In genomic region chr4:57812916-57813575, GRCm38 (mm10) we compare ENCODE assay signal across 9 mouse cellular contexts.
DNase-seq lines count a peak whose midpoint lies in the region; ATAC-seq and TF ChIP-seq lines count a peak whose summit lies in the region.
"Had no signal": no experiment of that assay in that cellular context is flagged by ENCODE, and none has a peak within 500 bp of the region (broad histone marks: within the 10 kb centered on the region; RNA-seq: fewer than 3 reads in every experiment).

No protein-coding gene starts in this region.

- peak; percentile 18 for DNase-seq in gastrocnemius, postnatal 10 days
- DNase-seq in gastrocnemius, postnatal 36 days: no peak
- peak; percentile 51 for DNase-seq in MEL (ENCODE audit: low read depth, low spot score)
- peak; percentile 77 for DNase-seq in heart, postnatal 0 days (ENCODE audit: low spot score)
- peak; percentile 19 for DNase-seq in limb, embryonic 14.5 days (ENCODE audit: low spot score)
- no peak for DNase-seq in layer of hippocampus, adult 11-12 months (ENCODE audit: low spot score)
- DNase-seq in urinary bladder, adult 2 months (ENCODE audit: low spot score): no peak

- no peak for TF ChIP-seq EP300 in MEL (IDR thresholded peaks at IDR 0.05; ENCODE audit: low read depth in 1 of 2, low read length in 2 of 2)
- TF ChIP-seq EP300 in heart, postnatal 0 days (IDR thresholded peaks at IDR 0.05; ENCODE audit: low read depth): no peak

- H3K79me2 ChIP-seq in MEL (ENCODE audit: control insufficient read depth, insufficient read depth, low read length, poor library complexity): no peaks in the 10 kb centered on the region

- H3K9me3 ChIP-seq in MEL (replicated peaks; ENCODE audit: insufficient read depth, low read length): no peaks in the 10 kb centered on the region
- no peaks in the 10 kb centered on the region for H3K9me3 ChIP-seq in heart, postnatal 0 days (replicated peaks; ENCODE audit: control insufficient read depth, low read length)
- no peaks in the 10 kb centered on the region for H3K9me3 ChIP-seq in limb, embryonic 14.5 days (ENCODE audit: control insufficient read depth, low read length)
- no peaks in the 10 kb centered on the region for H3K9me3 ChIP-seq in stomach, embryonic 16.5 days (replicated peaks; ENCODE audit: control insufficient read depth, low read length)

- H3K27me3 ChIP-seq in MEL (ENCODE audit: control insufficient read depth in 1 of 2, insufficient read depth in 2 of 2, low read length in 2 of 2): no peaks in the 10 kb centered on the region
- H3K27me3 ChIP-seq in heart, postnatal 0 days (ENCODE audit: control insufficient read depth, insufficient read depth, low read length): no peaks in the 10 kb centered on the region
- no peaks in the 10 kb centered on the region for H3K27me3 ChIP-seq in limb, embryonic 14.5 days (ENCODE audit: control insufficient read depth, insufficient read depth, low read length)
- H3K27me3 ChIP-seq in stomach, embryonic 16.5 days (ENCODE audit: control insufficient read depth, insufficient read depth, low read length): no peaks in the 10 kb centered on the region

- no peak for TF ChIP-seq CTCF in MEL (IDR thresholded peaks at IDR 0.05 in 2 of 3, conservative IDR thresholded peaks at IDR 0.05 in 1 of 3; ENCODE audit: control insufficient read depth in 1 of 3, insufficient read depth in 1 of 3, low read depth in 2 of 3, low read length in 3 of 3, poor library complexity in 1 of 3, severe bottlenecking in 1 of 3)
- no peak for TF ChIP-seq CTCF in heart, postnatal 0 days (IDR thresholded peaks at IDR 0.05; ENCODE audit: low read depth)

- 12% methylated on average over 7 of the region's 7 CpGs for WGBS in heart, postnatal 0 days
- 33% methylated on average over 7 of the region's 7 CpGs for WGBS in limb, embryonic 14.5 days
- 29% methylated on average over 7 of the region's 7 CpGs for WGBS in stomach, embryonic 16.5 days

- TF ChIP-seq RAD21 in MEL (IDR thresholded peaks at IDR 0.05; ENCODE audit: low read depth, low read length): no peak

- peak overlapping the region; percentile 39 for H3K9ac ChIP-seq in MEL (ENCODE audit: control insufficient read depth, low read depth, low read length, poor library complexity, severe bottlenecking)
- H3K9ac ChIP-seq in heart, postnatal 0 days (replicated peaks; ENCODE audit: low read depth, low read length): no peak overlapping the region
- no peak overlapping the region for H3K9ac ChIP-seq in limb, embryonic 14.5 days (ENCODE audit: low read depth, low read length, severe bottlenecking)
- no peak overlapping the region for H3K9ac ChIP-seq in stomach, embryonic 16.5 days (ENCODE audit: low read length)

- intact Hi-C loops in gastrocnemius, postnatal 36 days (cut with DNase I): no loop called here

- peak overlapping the region; percentile 50 for H3K27ac ChIP-seq in MEL (ENCODE audit: control insufficient read depth, low read depth, low read length)
- H3K27ac ChIP-seq in heart, postnatal 0 days (ENCODE audit: low read depth): peak overlapping the region; percentile 79
- peak overlapping the region; percentile 63; the same call in 1 of the 2 replicates for H3K27ac ChIP-seq in limb, embryonic 14.5 days (replicated peaks; ENCODE audit: low read depth, low read length)
- H3K27ac ChIP-seq in stomach, embryonic 16.5 days (ENCODE audit: low read length): peak overlapping the region; percentile 55

- H3K4me1 ChIP-seq in MEL (ENCODE audit: control insufficient read depth in 1 of 2, insufficient read depth in 2 of 2, low read length in 2 of 2): peaks cover 0 to 12% of the 10 kb centered on the region in 2 experiments; a peak in 2 of 4 replicates
- H3K4me1 ChIP-seq in heart, postnatal 0 days (ENCODE audit: control insufficient read depth, insufficient read depth): peaks cover 26% of the 10 kb centered on the region
- H3K4me1 ChIP-seq in limb, embryonic 14.5 days (ENCODE audit: control insufficient read depth, insufficient read depth, low read length): 0 out of 2 replicates have a peak, but pooled peaks cover 3% of the 10 kb centered on the region
- H3K4me1 ChIP-seq in stomach, embryonic 16.5 days (ENCODE audit: control insufficient read depth, insufficient read depth, low read length): no peaks in the 10 kb centered on the region; the same call in 1 of the 2 replicates

- no peak overlapping the region for H3K4me3 ChIP-seq in MEL (ENCODE audit: control insufficient read depth in 1 of 2, insufficient read depth in 1 of 2, low read depth in 2 of 2, low read length in 2 of 2)
- H3K4me3 ChIP-seq in heart, postnatal 0 days (ENCODE audit: low read depth, low read length): no peak overlapping the region
- H3K4me3 ChIP-seq in limb, embryonic 14.5 days (replicated peaks; ENCODE audit: low read length): no peak overlapping the region
- no peak overlapping the region for H3K4me3 ChIP-seq in stomach, embryonic 16.5 days (replicated peaks; ENCODE audit: low read length)

- no peak overlapping the region for H3K4me2 ChIP-seq in heart, postnatal 0 days (ENCODE audit: low read depth, low read length)
- H3K4me2 ChIP-seq in limb, embryonic 14.5 days (replicated peaks; ENCODE audit: low read depth, low read length, severe bottlenecking): no peak overlapping the region
- no peak overlapping the region for H3K4me2 ChIP-seq in stomach, embryonic 16.5 days (ENCODE audit: low read depth, low read length)

- H3K36me3 ChIP-seq in MEL (ENCODE audit: control insufficient read depth in 1 of 2, insufficient read depth in 2 of 2, low read length in 2 of 2): peaks cover 0 to 6% of the 10 kb centered on the region in 2 experiments; a peak in 1 of 4 replicates
- peaks cover 17% of the 10 kb centered on the region; the same call in 1 of the 2 replicates for H3K36me3 ChIP-seq in heart, postnatal 0 days (replicated peaks; ENCODE audit: control insufficient read depth, insufficient read depth, low read length)
- H3K36me3 ChIP-seq in limb, embryonic 14.5 days (ENCODE audit: control insufficient read depth, insufficient read depth, low read length): no peaks in the 10 kb centered on the region
- no peaks in the 10 kb centered on the region for H3K36me3 ChIP-seq in stomach, embryonic 16.5 days (ENCODE audit: control insufficient read depth, insufficient read depth, low read length)
- H3K36me3 ChIP-seq: G1E had no signal

- peak; percentile 87 for ATAC-seq in heart, postnatal 0 days (ENCODE audit: insufficient read depth, low read depth)
- ATAC-seq in limb, embryonic 14.5 days (ENCODE audit: low FRiP score, low read depth): peak; percentile 30; the same call in 1 of the 2 replicates
- ATAC-seq in stomach, embryonic 16.5 days (ENCODE audit: insufficient read depth, low FRiP score): peak; percentile 55; the same call in 1 of the 2 replicates

- TF ChIP-seq POLR2A in MEL (IDR thresholded peaks at IDR 0.05; ENCODE audit: control insufficient read depth in 1 of 2, insufficient read depth in 1 of 2, low read depth in 1 of 2, low read length in 2 of 2, poor library complexity in 1 of 2): no peak
- TF ChIP-seq POLR2A in limb, embryonic 14.5 days (IDR thresholded peaks at IDR 0.05; ENCODE audit: borderline replicate concordance, extremely low read depth, insufficient read depth, insufficient read length): no peak

TF ChIP-seq in MEL, 35 proteins besides CTCF, POLR2A, EP300 and RAD21:
- no peak for TF ChIP-seq POLR2AphosphoS5 (IDR thresholded peaks at IDR 0.05; ENCODE audit: borderline replicate concordance, low read depth, low read length)
- TF ChIP-seq MYC (IDR thresholded peaks at IDR 0.05; ENCODE audit: low read depth, low read length): no peak
- peak; percentile 88 for TF ChIP-seq ZNF384 (IDR thresholded peaks at IDR 0.05; ENCODE audit: low read depth, low read length)
- no peak for TF ChIP-seq BHLHE40 (IDR thresholded peaks at IDR 0.05; ENCODE audit: borderline replicate concordance, low read depth, low read length)
- TF ChIP-seq NRF1 (IDR thresholded peaks at IDR 0.05; ENCODE audit: insufficient read depth, low read depth, low read length, poor library complexity, severe bottlenecking): no peak

Comparison
In these comparisons a context has a peak if more than half of its experiments do, and no peak if none do; other contexts are left out.
1. DNase-seq: peak in gastrocnemius, postnatal 10 days (single experiment), MEL (single experiment), heart, postnatal 0 days (single experiment) and limb, embryonic 14.5 days (single experiment); none in gastrocnemius, postnatal 36 days (0 of 2), layer of hippocampus, adult 11-12 months (single experiment) and urinary bladder, adult 2 months (single experiment).
2. ATAC-seq: peak in every context shown above with its lines; median percentile 87 in heart, postnatal 0 days; 55 in stomach, embryonic 16.5 days; 30 in limb, embryonic 14.5 days.
3. Peak in every context shown above with its lines, with median percentiles within 50 percentile points of each other: H3K27ac ChIP-seq.